Mouse (Mus musculus) bone marrow macrophage, adult 2 months (primary cell): ENCODE results near the gene Dlgap1.

Experiments used
- CTCF ChIP-seq: IDR thresholded peaks from 2 replicates; pipeline ENCODE4 v1.5.1; 2012; ENCODE audit warnings: low read depth, mild to moderate bottlenecking, low read length, moderate library complexity
- POLR2A ChIP-seq: IDR thresholded peaks from 2 replicates; pipeline ENCODE4 v1.6.1; 2012; ENCODE audit warnings: mild to moderate bottlenecking, low read depth, low read length, borderline replicate concordance

- TF ChIP-seq CTCF: no peak
- TF ChIP-seq POLR2A: no peak
Measured at GRCm38 (mm10) chr17:70414202-70414601, 445.3 kb downstream of the Dlgap1 start.
